Mouse (Mus musculus) E14TG2a.4 (cell line): ENCODE data around the gene Dhrs3.

Experiments used
- H3K27me3 ChIP-seq: 2 replicates; pipeline ENCODE4 v1.6.1; 2014; ENCODE audit warnings: low read length, control low read depth; ENCODE audit not compliant: insufficient read depth
- H3K36me3 ChIP-seq: 2 replicates; pipeline ENCODE4 v1.6.1; 2014; ENCODE audit warnings: low read length, control low read depth; ENCODE audit not compliant: insufficient read depth
- H3K4me1 ChIP-seq: replicated peaks from 2 replicates; pipeline ENCODE4 v1.6.1; 2014; ENCODE audit warnings: low read depth, low read length, control low read depth
- H3K4me3 ChIP-seq: replicated peaks from 2 replicates; pipeline ENCODE4 v1.5.1; 2014; ENCODE audit warnings: mild to moderate bottlenecking, low read length
- H3K9me3 ChIP-seq: 2 replicates; pipeline ENCODE4 v1.6.1; 2014; ENCODE audit warnings: low read length, control low read depth
- CTCF ChIP-seq: conservative IDR thresholded peaks from 2 replicates; pipeline ENCODE4 v1.5.1; 2014; ENCODE audit warnings: low read length
- NANOG ChIP-seq: IDR thresholded peaks from 2 replicates; pipeline ENCODE4 v1.6.1; 2014; ENCODE audit warnings: borderline replicate concordance, low read length, mixed read lengths
- POU5F1 ChIP-seq: IDR thresholded peaks from 2 replicates; pipeline ENCODE4 v1.6.1; 2014; ENCODE audit warnings: low read length, borderline replicate concordance

Dhrs3 gene

DNA sequence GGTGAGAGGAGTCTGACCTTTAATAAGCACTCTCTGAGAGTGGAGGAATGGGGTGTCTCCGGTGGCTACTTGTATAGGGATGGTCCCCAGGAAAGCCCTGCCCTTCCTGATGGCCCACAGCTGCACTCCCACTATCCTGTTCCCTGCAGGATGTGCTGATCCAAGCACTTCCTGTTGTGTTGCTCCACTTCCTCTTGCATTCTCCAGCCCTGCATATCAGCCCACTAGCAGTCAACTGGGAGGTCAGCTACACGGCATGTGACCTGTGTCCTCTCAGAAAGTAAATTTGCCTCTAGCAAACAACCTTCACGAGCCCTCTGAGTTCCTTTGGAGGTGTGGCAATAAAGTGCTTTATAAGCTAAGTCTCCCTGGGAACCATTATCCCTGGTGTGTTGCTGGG is 11.3 kb downstream of the Dhrs3 start:
- no peak for TF ChIP-seq NANOG
- no peak for TF ChIP-seq POU5F1
- no peak for TF ChIP-seq CTCF
- Histone ChIP-seq H3K4me3 (no peak overlapping the region), H3K36me3 (no peaks in the 10 kb centered on the region), H3K9me3 (peaks cover 17% of the 10 kb centered on the region), H3K27me3 (no peaks in the 10 kb centered on the region), H3K4me1 (peaks cover 23% of the 10 kb centered on the region)

- Histone ChIP-seq H3K36me3 (no peaks in the 10 kb centered on the region), H3K4me3 (no peak overlapping the region), H3K9me3 (peaks cover 5% of the 10 kb centered on the region; the same call in 1 of the 2 replicates), H3K4me1 (peaks cover 23% of the 10 kb centered on the region), H3K27me3 (no peaks in the 10 kb centered on the region)
- TF ChIP-seq POU5F1 (no peak), NANOG (no peak), CTCF (no peak)
Observed at GRCm38 (mm10) chr4:144905128-144905527, 12.5 kb downstream of the Dhrs3 start.

DNA sequence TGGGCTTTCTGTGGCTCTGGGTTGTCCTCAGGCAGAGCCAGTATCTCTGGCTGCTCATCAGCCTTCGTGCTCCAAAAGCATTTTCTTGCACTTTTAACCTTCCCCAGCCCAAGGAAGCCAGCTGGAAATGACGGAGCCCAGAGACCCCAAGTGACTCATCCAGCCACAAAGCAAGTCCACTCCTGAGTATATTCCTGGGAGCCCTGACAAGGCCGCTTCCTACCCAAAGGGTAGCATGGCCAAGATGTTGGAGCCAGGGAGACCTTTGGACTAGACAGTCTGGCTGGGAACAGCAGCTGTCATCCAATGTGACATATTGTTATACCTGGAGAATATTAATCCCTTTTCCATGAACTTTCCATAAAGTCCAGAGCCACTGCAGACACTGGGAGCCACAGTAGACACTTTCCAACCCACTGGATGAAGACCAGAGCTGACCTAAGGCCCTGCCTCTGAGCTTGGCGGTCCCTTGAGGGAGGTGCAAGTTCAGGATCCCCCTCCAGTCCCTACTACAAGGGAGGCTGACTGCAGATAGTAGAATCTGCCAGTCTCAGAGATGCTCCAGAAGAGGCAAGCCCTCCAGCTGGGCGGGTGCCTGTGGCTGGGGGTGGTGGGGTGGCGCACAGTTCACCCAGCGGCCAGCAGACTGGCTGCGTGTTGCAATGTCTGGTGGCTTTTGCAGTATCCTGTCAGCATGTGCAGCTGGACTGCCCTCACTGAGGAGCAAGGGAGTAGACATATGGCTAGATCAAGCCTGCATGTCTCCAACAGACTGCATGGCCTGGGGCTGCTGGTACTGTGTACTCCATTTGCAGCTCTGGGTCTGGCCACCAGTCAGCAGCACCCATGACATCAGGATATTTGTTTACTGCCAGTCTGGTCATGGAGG is 13.6 kb downstream of the Dhrs3 start:
- Histone ChIP-seq H3K9me3 (no peaks in the 10 kb centered on the region), H3K4me1 (peaks cover 23% of the 10 kb centered on the region), H3K27me3 (no peaks in the 10 kb centered on the region), H3K36me3 (no peaks in the 10 kb centered on the region), H3K4me3 (no peak overlapping the region)
- TF ChIP-seq CTCF (no peak), POU5F1 (no peak), NANOG (no peak)

GRCm38 (mm10) chr4:144906978-144907703 is 14.5 kb downstream of the Dhrs3 start:
- Histone ChIP-seq H3K27me3 (no peaks in the 10 kb centered on the region), H3K4me1 (peaks cover 23% of the 10 kb centered on the region), H3K9me3 (no peaks in the 10 kb centered on the region), H3K4me3 (no peak overlapping the region), H3K36me3 (no peaks in the 10 kb centered on the region)
- TF ChIP-seq NANOG (no peak), POU5F1 (no peak), CTCF (no peak)

GRCm38 (mm10) chr4:144908825-144909224 is 16.2 kb downstream of the Dhrs3 start:
- TF ChIP-seq POU5F1 (no peak), CTCF (no peak), NANOG (no peak)
- Histone ChIP-seq H3K9me3 (no peaks in the 10 kb centered on the region), H3K4me3 (no peak overlapping the region), H3K36me3 (no peaks in the 10 kb centered on the region), H3K27me3 (no peaks in the 10 kb centered on the region), H3K4me1 (peaks cover 13% of the 10 kb centered on the region)

DNA sequence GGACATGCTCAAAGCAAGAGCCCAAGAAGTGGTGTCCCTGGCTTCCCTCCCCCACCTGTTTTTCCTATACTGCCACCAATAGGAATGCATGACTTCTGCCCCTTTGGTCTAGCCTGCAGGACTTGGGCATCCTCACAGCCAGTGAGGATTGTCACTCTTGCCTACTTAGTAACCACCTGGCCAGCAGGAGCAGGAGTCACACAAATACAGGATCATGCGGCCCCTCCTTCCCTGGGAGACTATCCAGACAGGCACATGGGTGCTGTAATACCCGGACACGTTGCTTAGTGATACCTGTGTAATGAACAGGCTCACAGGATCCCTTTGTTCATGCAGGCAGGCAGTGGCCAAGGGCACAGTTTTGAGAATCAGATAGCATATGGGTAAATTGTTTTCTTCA is 17.7 kb downstream of the Dhrs3 start:
- Histone ChIP-seq H3K27me3 (no peaks in the 10 kb centered on the region), H3K36me3 (no peaks in the 10 kb centered on the region), H3K4me1 (peaks cover 3% of the 10 kb centered on the region), H3K9me3 (no peaks in the 10 kb centered on the region), H3K4me3 (no peak overlapping the region)
- TF ChIP-seq POU5F1 (no peak), CTCF (no peak), NANOG (no peak)

GRCm38 (mm10) chr4:144913298-144914152 is 20.9 kb downstream of the Dhrs3 start:
- Histone ChIP-seq H3K27me3 (no peaks in the 10 kb centered on the region), H3K4me1 (peaks cover 12% of the 10 kb centered on the region), H3K9me3 (no peaks in the 10 kb centered on the region), H3K36me3 (no peaks in the 10 kb centered on the region), H3K4me3 (no peak overlapping the region)
- TF ChIP-seq NANOG (no peak), POU5F1 (no peak), CTCF (no peak)

DNA sequence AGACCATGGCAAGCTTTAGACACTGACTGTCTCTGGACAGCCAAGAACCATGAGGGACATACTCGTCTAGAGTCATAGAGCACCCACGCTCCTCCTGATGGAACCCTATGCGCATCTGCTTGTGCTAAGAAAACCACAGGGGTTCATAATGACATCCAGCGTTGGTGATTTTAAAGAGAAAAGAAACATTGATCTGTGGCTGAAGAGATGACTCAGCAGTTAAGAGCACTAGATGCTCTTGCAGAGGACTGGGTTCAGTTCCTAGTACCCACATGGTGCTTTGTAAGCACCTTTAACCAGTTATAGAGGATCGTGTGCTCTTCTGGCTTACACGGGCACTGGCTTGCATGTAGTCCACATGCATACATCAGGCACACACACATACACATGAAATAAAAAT is 23.9 kb downstream of the Dhrs3 start:
- H3K9me3 ChIP-seq, result no peaks in the 10 kb centered on the region
- H3K27me3 ChIP-seq, result no peaks in the 10 kb centered on the region
- no peak overlapping the region for H3K4me3 ChIP-seq
- H3K36me3 ChIP-seq, result no peaks in the 10 kb centered on the region
- peaks cover 12% of the 10 kb centered on the region for H3K4me1 ChIP-seq
- no peak for TF ChIP-seq NANOG
- no peak for TF ChIP-seq POU5F1
- no peak for TF ChIP-seq CTCF
